Mouse (Mus musculus) spleen, adult 2 months (tissue): ENCODE data around the gene Casq1. TPM values are rescaled to one million over a fixed set of nuclear protein-coding genes. Genes with fewer than 3 reads are reported as not detected.

ENCODE experiments used
- DNase-seq, 2 experiments: peaks; one replicate each; pipeline versions ENCODE4 v3.0.0 to v3.0.0-alpha.2; 2012 to 2021; ENCODE audit warnings: low spot score in 2 of 2, low read depth in 1 of 2
- H3K27ac ChIP-seq: fragments of 200-500 bp; 2 replicates; pipeline ENCODE4 v1.5.1; 2012; ENCODE audit warnings: low read length, inconsistent platforms; ENCODE audit not compliant: insufficient read depth
- H3K27me3 ChIP-seq: fragments of 200-500 bp; 2 replicates; pipeline ENCODE4 v1.6.1; 2012; ENCODE audit warnings: mild to moderate bottlenecking, moderate library complexity, low read length, inconsistent platforms; ENCODE audit not compliant: control insufficient read depth, insufficient read depth
- H3K36me3 ChIP-seq: fragments of 200-500 bp; 2 replicates; pipeline ENCODE4 v1.6.1; 2012; ENCODE audit warnings: mild to moderate bottlenecking, low read length, inconsistent platforms; ENCODE audit not compliant: control insufficient read depth, insufficient read depth
- H3K4me1 ChIP-seq: fragments of 200-500 bp; 2 replicates; pipeline ENCODE4 v1.6.1; 2011; ENCODE audit warnings: inconsistent platforms; ENCODE audit not compliant: control insufficient read depth, insufficient read depth, insufficient read length
- H3K4me3 ChIP-seq: fragments of 200-500 bp; 2 replicates; pipeline ENCODE4 v1.5.1; 2011; ENCODE audit warnings: mild to moderate bottlenecking, inconsistent platforms; ENCODE audit not compliant: insufficient read depth, insufficient read length; ENCODE audit errors: extremely low read depth
- CTCF ChIP-seq: fragments of 200-500 bp; IDR thresholded peaks from 2 replicates; pipeline ENCODE4 v1.5.1; 2011; ENCODE audit warnings: mild to moderate bottlenecking, inconsistent platforms; ENCODE audit not compliant: insufficient read depth, insufficient read length, insufficient replicate concordance; ENCODE audit errors: extremely low read depth
- POLR2A ChIP-seq: fragments of 200-500 bp; IDR thresholded peaks from 2 replicates; pipeline ENCODE4 v1.6.1; 2011; ENCODE audit warnings: low read depth, low read length, inconsistent platforms
- WGBS: fragments of 180-500 bp; shearing (Covaris S2); methylation state at CpG from one replicate; pipeline ENCODE4 v1.1.7; 2018; 5-methylcytosine and 5-hydroxymethylcytosine counted together
- polyA plus RNA-seq: library from polyadenylated mRNA; depleted of rRNA; stranded (reverse); fragments of >200 nt; gene quantifications from 2 replicates; pipeline ENCODE4 v1.2.3, GENCODE M21; 2012

The Casq1 gene
- polyA plus RNA-seq, 1 experiment, result 0.35 TPM

- WGBS, result 89% methylated on average over 14 of the region's 14 CpGs
- Histone ChIP-seq H3K27me3 (no peaks in the 10 kb centered on the region), H3K36me3 (peaks cover 11% of the 10 kb centered on the region), H3K4me3 (no peak overlapping the region), H3K4me1 (peaks cover 4% of the 10 kb centered on the region; the same call in 1 of the 2 replicates), H3K27ac (no peak overlapping the region)
- TF ChIP-seq CTCF (no peak), POLR2A (no peak)
- DNase-seq, result no peak
Observed at GRCm38 (mm10) chr1:172201967-172202880, 17.4 kb downstream of the Casq1 start.

DNA sequence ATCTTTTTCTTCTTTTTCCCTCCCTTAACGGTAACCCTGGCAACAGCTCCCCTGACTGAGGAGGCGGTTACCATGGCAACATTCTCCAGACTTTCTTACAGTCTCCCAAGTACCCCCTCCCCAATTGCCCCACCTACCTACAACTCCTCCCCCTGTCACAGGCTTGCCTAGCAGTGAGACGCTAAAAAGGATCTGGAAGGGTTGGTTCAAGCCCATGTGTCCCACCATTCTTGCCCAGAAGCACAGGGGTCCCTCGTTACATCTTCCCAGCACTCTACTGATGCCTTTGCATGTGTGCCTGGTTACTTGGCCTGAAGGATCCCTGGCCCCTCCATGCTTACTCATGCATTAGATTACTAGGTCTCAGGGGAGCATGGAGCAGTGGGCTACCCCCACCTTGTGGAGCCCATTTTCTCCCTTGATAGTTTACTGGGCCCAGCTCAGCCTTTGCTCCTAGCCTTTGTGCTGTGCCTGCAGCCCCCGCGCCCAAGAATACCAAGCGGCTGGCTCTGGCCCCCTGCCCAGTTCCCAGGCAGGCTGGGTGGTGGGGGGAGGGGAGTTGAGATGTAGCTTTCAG is 18.7 kb downstream of the Casq1 start:
- 87% methylated on average over 7 of the region's 7 CpGs for WGBS
- H3K27me3 ChIP-seq, result no peaks in the 10 kb centered on the region
- H3K27ac ChIP-seq, result no peak overlapping the region
- H3K4me1 ChIP-seq, result peaks cover 9% of the 10 kb centered on the region; the same call in 1 of the 2 replicates
- TF ChIP-seq CTCF (no peak), POLR2A (no peak)
- H3K36me3 ChIP-seq, result peaks cover 14% of the 10 kb centered on the region
- DNase-seq, result no peak
- H3K4me3 ChIP-seq, result no peak overlapping the region

DNA sequence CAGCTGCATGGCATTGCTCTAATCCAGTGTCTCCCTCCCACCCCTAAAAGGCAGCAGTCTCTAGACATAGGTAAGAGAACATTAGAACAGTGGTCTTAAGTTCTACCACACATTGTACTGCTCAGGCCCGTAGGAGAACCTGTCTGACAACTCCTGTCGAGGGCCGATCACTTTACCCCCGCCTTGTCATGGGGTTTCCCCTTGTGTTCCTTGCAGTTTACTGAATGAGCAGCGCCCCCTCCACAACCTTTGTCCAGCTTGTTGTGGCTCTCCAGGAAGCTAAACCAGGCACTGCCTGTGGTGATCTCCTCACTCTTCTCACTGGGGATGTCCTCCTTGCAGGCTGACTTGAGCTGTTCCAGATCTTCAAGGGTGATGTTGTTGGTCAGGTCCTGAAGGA is 19.5 kb downstream of the Casq1 start:
- DNase-seq, result no peak
- Histone ChIP-seq H3K4me3 (no peak overlapping the region), H3K36me3 (peaks cover 14% of the 10 kb centered on the region), H3K4me1 (peaks cover 9% of the 10 kb centered on the region; the same call in 1 of the 2 replicates), H3K27me3 (no peaks in the 10 kb centered on the region), H3K27ac (no peak overlapping the region)
- WGBS, result 91% methylated on average over 5 of the region's 5 CpGs
- TF ChIP-seq POLR2A (no peak), CTCF (no peak)

DNA sequence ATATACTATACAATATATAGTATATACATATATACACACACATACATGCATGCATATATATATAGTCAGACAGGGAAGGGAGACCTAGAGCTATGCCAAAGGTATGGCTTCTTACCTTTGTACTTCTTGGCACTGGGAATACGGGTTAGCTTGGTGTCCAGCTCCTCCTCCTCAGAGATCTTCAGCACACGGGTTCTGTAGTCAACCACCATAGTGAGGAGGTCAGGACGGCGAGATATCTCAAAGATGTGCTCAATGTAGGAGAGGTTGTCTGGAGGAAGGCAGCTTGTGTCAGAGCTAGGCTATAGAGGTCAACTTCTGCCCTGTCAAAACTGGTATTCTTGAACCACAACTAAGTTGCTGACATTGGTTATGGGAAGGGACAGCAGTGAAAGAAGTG is 20.7 kb downstream of the Casq1 start:
- 92% methylated on average over 4 of the region's 4 CpGs for WGBS
- peaks cover 25% of the 10 kb centered on the region for H3K36me3 ChIP-seq
- TF ChIP-seq POLR2A (no peak), CTCF (no peak)

GRCm38 (mm10) chr1:172198316-172198715 is 21.4 kb downstream of the Casq1 start:
- no peaks in the 10 kb centered on the region for H3K27me3 ChIP-seq
- WGBS, result 94% methylated on average over 8 of the region's 8 CpGs
- no peak for TF ChIP-seq CTCF
- TF ChIP-seq POLR2A, result no peak
- H3K4me3 ChIP-seq, result no peak overlapping the region
- H3K36me3 ChIP-seq, result peaks cover 29% of the 10 kb centered on the region
- H3K27ac ChIP-seq, result no peak overlapping the region
- 0 out of 2 replicates have a peak, but pooled peaks cover 6% of the 10 kb centered on the region for H3K4me1 ChIP-seq
- no peak for DNase-seq

More for the DNA sequence above, 20.7 kb downstream of the Casq1 start:
- no peak overlapping the region for H3K27ac ChIP-seq
- H3K4me3 ChIP-seq, result no peak overlapping the region
- peaks cover 9% of the 10 kb centered on the region; the same call in 1 of the 2 replicates for H3K4me1 ChIP-seq
- no peak for DNase-seq
- no peaks in the 10 kb centered on the region for H3K27me3 ChIP-seq

DNA sequence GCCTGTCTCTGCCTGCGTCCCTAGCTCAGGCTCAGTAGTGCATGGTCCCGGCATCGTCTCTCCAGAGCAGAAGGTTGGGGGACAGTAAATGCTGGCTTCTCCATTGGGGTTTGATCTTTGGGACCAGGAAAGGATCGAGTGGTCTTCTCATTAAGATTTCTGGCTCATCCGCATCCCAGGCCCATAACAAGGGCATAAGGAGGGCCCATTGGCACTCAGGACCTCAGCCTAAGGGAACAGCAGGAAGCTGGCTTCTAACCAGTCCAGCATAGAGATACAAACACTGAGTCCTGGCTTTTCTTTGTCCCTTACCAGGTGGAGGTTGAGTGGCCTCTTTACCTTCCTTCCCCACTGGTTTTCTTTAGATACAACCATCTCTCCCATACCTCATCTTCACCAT is 21.8 kb downstream of the Casq1 start:
- 0 out of 2 replicates have a peak, but pooled peaks cover 6% of the 10 kb centered on the region for H3K4me1 ChIP-seq
- H3K27me3 ChIP-seq, result no peaks in the 10 kb centered on the region
- DNase-seq, result no peak
- no peak overlapping the region for H3K27ac ChIP-seq
- WGBS, result 94% methylated on average over 5 of the region's 5 CpGs
- peaks cover 29% of the 10 kb centered on the region for H3K36me3 ChIP-seq
- TF ChIP-seq CTCF, result no peak
- TF ChIP-seq POLR2A, result no peak
- no peak overlapping the region for H3K4me3 ChIP-seq

- no peak for TF ChIP-seq POLR2A
- TF ChIP-seq CTCF, result no peak
- peaks cover 34% of the 10 kb centered on the region for H3K36me3 ChIP-seq
- no peak overlapping the region for H3K27ac ChIP-seq
- no peak overlapping the region for H3K4me3 ChIP-seq
- H3K27me3 ChIP-seq, result no peaks in the 10 kb centered on the region
- WGBS, result 69% methylated on average over 3 of the region's 3 CpGs
- no peak for DNase-seq
- H3K4me1 ChIP-seq, result 0 out of 2 replicates have a peak, but pooled peaks cover 6% of the 10 kb centered on the region
Observed at GRCm38 (mm10) chr1:172197146-172197545, 22.5 kb downstream of the Casq1 start.
